Mouse (Mus musculus) megakaryocyte, embryonic 14.5 days (primary cell): ENCODE data around the gene Meis2. TPM values are rescaled to one million over a fixed set of nuclear protein-coding genes. Genes with fewer than 3 reads are reported as not detected.

ENCODE experiments used
- H3K27me3 ChIP-seq: replicated peaks from 2 replicates; pipeline ENCODE3; 2012; ENCODE audit warnings: inconsistent platforms
- H3K36me3 ChIP-seq: replicated peaks from 2 replicates; pipeline ENCODE3; 2012; ENCODE audit warnings: low read length, inconsistent platforms, mixed read lengths
- H3K4me1 ChIP-seq: 2 replicates; pipeline ENCODE4 v1.6.1; 2012; ENCODE audit warnings: inconsistent platforms
- H3K4me3 ChIP-seq: replicated peaks from 2 replicates; pipeline ENCODE3; 2012; ENCODE audit warnings: moderate library complexity, mild to moderate bottlenecking, inconsistent platforms
- H3K9me3 ChIP-seq: 2 replicates; pipeline ENCODE4 v1.6.1; 2012; ENCODE audit warnings: inconsistent platforms
- FLI1 ChIP-seq: IDR thresholded peaks from 2 replicates; pipeline ENCODE4 v1.6.1; 2012; ENCODE audit warnings: low read length, inconsistent platforms, mixed read lengths
- GATA1 ChIP-seq: IDR thresholded peaks from 3 replicates; pipeline ENCODE4 v1.6.1; 2012; ENCODE audit warnings: mixed read lengths, low read length, inconsistent platforms, borderline replicate concordance
- polyA plus RNA-seq: library from polyadenylated mRNA; stranded (reverse); fragments of >175 nt; gene quantifications from 2 replicates; pipeline ENCODE4 v1.2.3, GENCODE M21; 2012; ENCODE audit warnings: low replicate concordance; ENCODE audit not compliant: insufficient read depth

Gene Meis2
- polyA plus RNA-seq, 1 experiment: not detected

- TF ChIP-seq GATA1 (no peak), FLI1 (no peak)
- Histone ChIP-seq H3K9me3 (peaks cover 6% of the 10 kb centered on the region; the same call in 1 of the 2 replicates), H3K36me3 (no peaks in the 10 kb centered on the region), H3K4me3 (no peak overlapping the region), H3K4me1 (no peaks in the 10 kb centered on the region), H3K27me3 (no peaks in the 10 kb centered on the region)
These were observed 42.8 kb downstream of the Meis2 start for GRCm38 (mm10) chr2:116022876-116023275.

DNA sequence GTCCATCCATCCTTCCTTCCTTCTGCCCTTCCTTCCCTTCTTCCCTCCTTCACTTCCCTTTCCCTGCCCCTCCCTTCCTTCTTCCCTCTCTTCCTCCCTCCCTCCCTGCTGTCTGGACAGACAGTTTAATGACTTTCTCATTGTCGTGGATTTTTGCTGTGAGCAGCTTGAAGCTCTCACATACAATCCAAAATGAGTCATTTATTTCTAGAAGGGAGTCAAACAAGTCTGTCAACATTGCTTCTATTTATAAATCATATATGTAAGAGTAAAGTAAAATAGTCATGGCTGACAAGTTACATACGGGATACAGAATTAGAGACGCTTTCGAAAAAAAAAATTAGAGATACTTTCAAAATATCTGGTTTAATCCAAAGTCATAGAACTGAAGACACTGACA, 43.7 kb downstream of the Meis2 start:
- no peaks in the 10 kb centered on the region for H3K4me1 ChIP-seq
- H3K27me3 ChIP-seq: no peaks in the 10 kb centered on the region
- peak overlapping the region; percentile 46 for H3K4me3 ChIP-seq
- H3K36me3 ChIP-seq: no peaks in the 10 kb centered on the region
- peaks cover 6% of the 10 kb centered on the region; the same call in 1 of the 2 replicates for H3K9me3 ChIP-seq
- TF ChIP-seq GATA1 (no peak), FLI1 (no peak)

DNA sequence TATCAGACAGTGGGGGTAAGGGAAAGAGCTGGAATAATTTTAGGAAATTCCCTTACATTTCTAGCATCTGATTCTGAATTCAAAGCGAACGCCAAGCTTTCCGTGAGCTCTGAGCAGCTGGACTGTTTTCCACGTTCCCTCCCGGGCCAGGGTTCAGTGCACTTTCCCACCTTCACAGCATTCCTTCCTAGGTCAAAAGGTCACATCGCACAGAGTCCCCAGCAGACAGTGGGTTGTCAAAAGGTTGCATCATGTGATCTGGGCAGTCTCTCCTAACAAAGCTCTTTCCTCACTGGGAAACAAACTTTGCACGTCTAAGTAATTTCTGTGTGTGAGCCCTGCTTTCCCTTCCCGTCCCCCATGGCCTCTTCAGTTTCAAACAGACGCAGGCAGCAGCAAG, 44.6 kb downstream of the Meis2 start:
- Histone ChIP-seq H3K4me1 (no peaks in the 10 kb centered on the region), H3K36me3 (no peaks in the 10 kb centered on the region), H3K9me3 (peaks cover 6% of the 10 kb centered on the region; the same call in 1 of the 2 replicates), H3K4me3 (no peak overlapping the region), H3K27me3 (no peaks in the 10 kb centered on the region)
- no peak for TF ChIP-seq FLI1
- TF ChIP-seq GATA1: no peak

DNA sequence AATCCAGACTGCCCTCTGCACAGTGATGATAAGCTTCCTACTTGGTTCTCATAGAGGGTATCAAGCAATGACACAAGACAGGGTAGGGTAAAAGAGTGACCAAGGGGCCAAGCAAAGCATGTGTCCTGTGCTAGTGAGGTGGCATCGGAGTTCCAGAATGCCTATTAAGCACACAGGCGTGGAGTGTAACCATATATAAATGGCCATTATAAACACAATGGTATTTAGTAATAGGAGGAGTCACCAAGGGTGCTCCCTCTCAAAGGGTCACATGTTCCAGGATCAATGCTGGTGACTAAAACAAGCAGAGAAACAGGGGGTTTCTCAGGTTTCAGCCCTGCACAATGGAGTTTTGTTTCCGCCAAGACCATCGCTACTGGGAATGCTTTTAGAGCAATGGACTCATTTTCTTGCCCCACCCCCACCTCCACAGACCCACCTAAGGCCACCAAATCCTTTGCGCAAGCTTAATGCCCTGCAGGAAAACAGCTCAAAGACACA, 45.1 kb downstream of the Meis2 start:
- Histone ChIP-seq H3K4me3 (no peak overlapping the region), H3K4me1 (no peaks in the 10 kb centered on the region), H3K27me3 (no peaks in the 10 kb centered on the region), H3K36me3 (no peaks in the 10 kb centered on the region), H3K9me3 (peaks cover 6% of the 10 kb centered on the region; the same call in 1 of the 2 replicates)
- no peak for TF ChIP-seq GATA1
- no peak for TF ChIP-seq FLI1

DNA sequence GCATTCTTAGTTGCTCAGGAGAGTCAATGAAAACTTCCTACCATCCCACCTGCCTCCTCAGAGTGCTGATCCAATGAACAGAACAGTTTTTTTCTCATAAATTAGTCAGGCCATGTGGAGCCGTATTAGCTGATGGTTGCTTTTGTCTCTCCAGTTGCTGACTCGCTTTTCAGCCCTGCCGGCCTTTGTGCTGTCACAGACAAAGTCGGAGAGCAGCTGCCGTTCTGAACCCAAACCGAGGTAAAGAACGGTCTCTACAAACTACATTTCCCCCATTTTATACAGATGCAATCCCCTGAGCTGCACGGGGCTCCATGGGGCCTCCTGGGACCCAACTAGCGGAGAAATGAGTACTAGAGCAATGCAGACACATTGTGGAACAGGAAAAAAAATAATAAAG, 45.7 kb downstream of the Meis2 start:
- no peaks in the 10 kb centered on the region for H3K36me3 ChIP-seq
- no peaks in the 10 kb centered on the region for H3K27me3 ChIP-seq
- H3K4me1 ChIP-seq: no peaks in the 10 kb centered on the region
- H3K4me3 ChIP-seq: no peak overlapping the region
- H3K9me3 ChIP-seq: peaks cover 5% of the 10 kb centered on the region; the same call in 1 of the 2 replicates
- TF ChIP-seq FLI1: no peak
- no peak for TF ChIP-seq GATA1

DNA sequence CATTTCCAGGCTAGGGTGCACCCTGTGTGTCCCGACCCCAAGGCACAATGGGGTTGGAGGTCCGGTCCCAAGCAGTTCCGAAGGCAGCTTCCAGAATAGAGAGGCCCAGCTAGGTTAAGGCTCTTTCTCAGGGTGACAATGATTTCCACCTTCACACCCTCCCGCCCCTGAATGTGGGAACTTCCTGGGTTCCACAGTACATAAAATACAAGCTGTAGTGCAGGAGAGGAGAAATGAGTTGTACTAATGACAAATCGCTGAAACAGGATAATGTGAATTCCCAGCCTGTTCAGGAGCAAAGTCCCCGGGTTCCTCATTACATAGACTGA, 46.2 kb downstream of the Meis2 start:
- H3K27me3 ChIP-seq: no peaks in the 10 kb centered on the region
- H3K4me3 ChIP-seq: no peak overlapping the region
- 0 out of 2 replicates have a peak, but pooled peaks cover 3% of the 10 kb centered on the region for H3K9me3 ChIP-seq
- TF ChIP-seq GATA1: no peak
- TF ChIP-seq FLI1: no peak
- H3K4me1 ChIP-seq: no peaks in the 10 kb centered on the region
- H3K36me3 ChIP-seq: no peaks in the 10 kb centered on the region

- no peaks in the 10 kb centered on the region for H3K27me3 ChIP-seq
- no peak overlapping the region for H3K4me3 ChIP-seq
- TF ChIP-seq FLI1: no peak
- no peak for TF ChIP-seq GATA1
These were observed 46.7 kb downstream of the Meis2 start for GRCm38 (mm10) chr2:116018781-116019465.

GRCm38 (mm10) chr2:116015520-116015919, 50.1 kb downstream of the Meis2 start:
- Histone ChIP-seq H3K27me3 (no peaks in the 10 kb centered on the region), H3K4me1 (no peaks in the 10 kb centered on the region), H3K36me3 (no peaks in the 10 kb centered on the region), H3K4me3 (no peak overlapping the region), H3K9me3 (no peaks in the 10 kb centered on the region)
- TF ChIP-seq GATA1: no peak
- no peak for TF ChIP-seq FLI1

More at GRCm38 (mm10) chr2:116018781-116019465, 46.7 kb downstream of the Meis2 start:
- H3K36me3 ChIP-seq: no peaks in the 10 kb centered on the region
- H3K9me3 ChIP-seq: 0 out of 2 replicates have a peak, but pooled peaks cover 3% of the 10 kb centered on the region
- H3K4me1 ChIP-seq: no peaks in the 10 kb centered on the region

- H3K4me3 ChIP-seq: no peak overlapping the region
- H3K9me3 ChIP-seq: peaks cover 8% of the 10 kb centered on the region; the same call in 1 of the 2 replicates
- no peak for TF ChIP-seq FLI1
- TF ChIP-seq GATA1: no peak
- H3K27me3 ChIP-seq: no peaks in the 10 kb centered on the region
- H3K4me1 ChIP-seq: no peaks in the 10 kb centered on the region
- H3K36me3 ChIP-seq: no peaks in the 10 kb centered on the region
These were observed 55.2 kb downstream of the Meis2 start for GRCm38 (mm10) chr2:116010469-116010868.

GRCm38 (mm10) chr2:116010061-116010460, 55.6 kb downstream of the Meis2 start:
- TF ChIP-seq FLI1 (no peak), GATA1 (no peak)
- Histone ChIP-seq H3K4me1 (no peaks in the 10 kb centered on the region), H3K4me3 (no peak overlapping the region), H3K36me3 (no peaks in the 10 kb centered on the region), H3K9me3 (peaks cover 8% of the 10 kb centered on the region; the same call in 1 of the 2 replicates), H3K27me3 (no peaks in the 10 kb centered on the region)
